Mouse (Mus musculus): ENCODE results near the gene Hcst. TPM values are rescaled to one million over a fixed set of nuclear protein-coding genes. Genes with fewer than 3 reads are reported as not detected.

Hcst gene
- polyA plus RNA-seq (2015; fragmentation: Nextera tagmentation; extraction: Ambion mirVana) = 17.4 and 17.6 TPM in 2 replicates

DNA sequence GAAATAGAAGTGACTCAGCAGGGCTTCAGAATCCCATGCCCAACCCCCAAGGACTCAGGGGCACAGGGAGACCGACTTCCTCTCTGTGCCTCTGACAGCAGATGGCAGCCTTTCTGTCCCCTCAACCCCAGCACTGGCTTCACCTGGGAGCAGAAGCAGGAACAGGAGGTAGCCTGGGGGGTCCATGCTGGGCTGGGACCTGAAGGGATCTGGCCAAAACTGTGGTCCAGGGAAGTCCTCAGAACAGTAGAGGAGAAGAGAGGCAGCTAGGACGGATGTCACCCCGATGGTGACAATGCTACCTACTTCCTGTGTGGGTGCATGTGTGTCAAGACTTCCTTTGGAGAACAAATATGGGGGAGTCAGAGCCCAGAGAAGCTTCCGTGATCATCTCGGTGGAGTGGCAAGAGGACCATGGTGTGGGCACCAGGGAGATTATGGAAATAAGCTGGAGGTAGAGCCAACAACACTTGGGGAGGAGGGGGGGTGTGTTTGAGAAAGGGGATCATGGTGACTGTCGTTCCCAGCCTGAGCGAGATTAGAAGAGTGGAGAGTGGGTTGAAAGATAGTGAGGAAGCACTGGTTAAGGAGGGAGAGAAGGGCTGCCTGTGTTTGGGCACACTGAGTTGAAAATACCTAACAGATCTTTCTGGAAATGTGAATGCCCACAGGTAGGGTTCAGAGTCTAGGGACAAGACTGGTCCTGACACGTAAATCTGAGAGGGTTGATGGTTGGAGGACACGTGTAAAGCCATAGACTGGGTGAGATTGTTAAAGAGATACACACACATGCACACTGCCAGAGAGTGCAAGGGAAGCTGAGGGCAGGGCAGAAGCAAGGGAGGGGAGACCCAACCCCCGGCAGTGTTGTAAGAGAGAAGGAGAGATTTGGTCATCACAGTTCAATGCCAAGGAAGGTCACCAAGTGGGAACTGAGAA is at the start of gene Hcst:
Hcst (minus strand) TSS at position 294 of the 939 bp plus-strand sequence.
- TF ChIP-seq EP300 (IDR thresholded peaks at IDR 0.05; ENCODE audit: low read depth) (no peak), CTCF (IDR thresholded peaks at IDR 0.05; ENCODE audit: low read depth) (peak; percentile 39)
- H3K9ac ChIP-seq (replicated peaks) = no peak within 1 kb of the TSS; the same call in 1 of the 2 replicates
- peak within 1 kb of the TSS; percentile 31 for H3K4me3 ChIP-seq (ENCODE audit: low read depth, low read length)
- peaks cover 9% of the 10 kb centered on the region; the same call in 1 of the 2 replicates for H3K36me3 ChIP-seq (replicated peaks; ENCODE audit: insufficient read depth, low read length)
- WGBS (ENCODE audit: insufficient replicate concordance) = 16% methylated on average over 10 of the region's 10 CpGs
- H3K27me3 ChIP-seq (ENCODE audit: insufficient read depth, low read length) = no peaks in the 10 kb centered on the region
- DNase-seq (peak; percentile 54), ATAC-seq (peak; percentile 52)
- H3K9me3 ChIP-seq (ENCODE audit: low read length) = no peaks in the 10 kb centered on the region
- H3K27ac ChIP-seq (ENCODE audit: low read depth) = peak within 1 kb of the TSS; percentile 91
- peak within 1 kb of the TSS; percentile 90 for H3K4me2 ChIP-seq (ENCODE audit: low read depth, low read length)
- H3K4me1 ChIP-seq (ENCODE audit: insufficient read depth) = peaks cover 23% of the 10 kb centered on the region

DNA sequence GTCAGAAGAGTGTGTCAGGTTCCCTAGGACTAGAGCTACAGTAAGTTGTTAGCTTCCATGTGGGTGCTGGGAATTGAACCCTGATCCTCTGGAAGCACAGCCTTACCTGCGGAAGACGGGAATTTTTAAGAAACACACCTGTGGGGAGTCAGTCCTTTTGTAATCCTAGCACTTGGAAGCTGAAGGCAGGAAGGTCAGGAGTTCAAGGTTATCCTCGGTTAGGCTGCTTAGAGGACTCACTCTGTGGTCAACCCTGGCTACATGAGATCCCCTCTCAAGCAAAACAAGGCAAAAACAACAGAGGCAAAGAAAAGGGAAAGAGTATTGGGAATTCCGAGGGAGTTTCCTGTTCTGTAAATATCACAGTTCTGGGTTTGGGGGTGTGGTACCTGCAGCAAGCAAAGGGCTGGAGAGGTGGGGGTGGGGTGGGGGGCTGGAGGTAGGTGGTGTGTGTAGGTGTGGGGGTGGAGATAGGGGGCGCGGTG is 45.2 kb upstream of the Hcst start:
- H3K9ac ChIP-seq (replicated peaks) = no peak overlapping the region
- H3K36me3 ChIP-seq (replicated peaks; ENCODE audit: insufficient read depth, low read length) = no peaks in the 10 kb centered on the region
- 18% methylated on average over 6 of the region's 6 CpGs for WGBS (ENCODE audit: insufficient replicate concordance)
- DNase-seq = no peak
- H3K27ac ChIP-seq (ENCODE audit: low read depth) = no peak overlapping the region
- H3K4me3 ChIP-seq (ENCODE audit: low read depth, low read length) = no peak overlapping the region
- TF ChIP-seq EP300 (IDR thresholded peaks at IDR 0.05; ENCODE audit: low read depth) (no peak), CTCF (IDR thresholded peaks at IDR 0.05; ENCODE audit: low read depth) (no peak)
- H3K4me2 ChIP-seq (ENCODE audit: low read depth, low read length) = no peak overlapping the region
- H3K27me3 ChIP-seq (ENCODE audit: insufficient read depth, low read length) = peaks cover 43% of the 10 kb centered on the region
- no peaks in the 10 kb centered on the region for H3K9me3 ChIP-seq (ENCODE audit: low read length)
- ATAC-seq = no peak
- no peaks in the 10 kb centered on the region for H3K4me1 ChIP-seq (ENCODE audit: insufficient read depth)

DNA sequence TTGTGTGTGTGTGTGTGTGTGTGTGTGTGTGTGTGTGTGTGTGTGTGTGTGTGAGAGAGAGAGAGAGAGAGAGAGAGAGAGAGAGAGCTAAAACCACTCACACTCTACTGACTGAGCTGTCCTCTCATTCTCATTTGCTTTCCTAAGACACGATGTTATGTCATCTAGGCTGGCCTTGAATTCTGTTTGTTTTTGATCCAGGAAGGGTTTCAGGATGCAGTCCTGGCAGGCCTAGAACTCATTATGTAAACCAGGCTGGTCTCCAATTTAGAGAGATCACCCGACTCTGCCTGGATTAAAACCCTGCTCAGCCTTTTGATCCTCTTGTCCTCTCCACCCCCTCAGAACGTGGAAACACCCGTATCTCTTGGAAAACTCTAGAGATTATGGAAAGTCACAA is 44.3 kb upstream of the Hcst start:
- ATAC-seq (no peak), DNase-seq (no peak)
- no peak for TF ChIP-seq CTCF (IDR thresholded peaks at IDR 0.05; ENCODE audit: low read depth)
- TF ChIP-seq EP300 (IDR thresholded peaks at IDR 0.05; ENCODE audit: low read depth) = no peak
- no peaks in the 10 kb centered on the region for H3K36me3 ChIP-seq (replicated peaks; ENCODE audit: insufficient read depth, low read length)
- H3K4me2 ChIP-seq (ENCODE audit: low read depth, low read length) = no peak overlapping the region
- no peaks in the 10 kb centered on the region for H3K9me3 ChIP-seq (ENCODE audit: low read length)
- H3K9ac ChIP-seq (replicated peaks) = no peak overlapping the region
- H3K4me1 ChIP-seq (ENCODE audit: insufficient read depth) = no peaks in the 10 kb centered on the region
- H3K4me3 ChIP-seq (ENCODE audit: low read depth, low read length) = no peak overlapping the region
- H3K27me3 ChIP-seq (ENCODE audit: insufficient read depth, low read length) = peaks cover 51% of the 10 kb centered on the region
- 26% methylated on average over 4 of the region's 4 CpGs for WGBS (ENCODE audit: insufficient replicate concordance)
- H3K27ac ChIP-seq (ENCODE audit: low read depth) = no peak overlapping the region

- H3K36me3 ChIP-seq (replicated peaks; ENCODE audit: insufficient read depth, low read length) = no peaks in the 10 kb centered on the region
- TF ChIP-seq CTCF (IDR thresholded peaks at IDR 0.05; ENCODE audit: low read depth) (no peak), EP300 (IDR thresholded peaks at IDR 0.05; ENCODE audit: low read depth) (no peak)
- DNase-seq = no peak
- no peaks in the 10 kb centered on the region for H3K4me1 ChIP-seq (ENCODE audit: insufficient read depth)
- ATAC-seq = no peak
- no peak overlapping the region for H3K4me3 ChIP-seq (ENCODE audit: low read depth, low read length)
- H3K9me3 ChIP-seq (ENCODE audit: low read length) = no peaks in the 10 kb centered on the region
- WGBS (ENCODE audit: insufficient replicate concordance) = 33% methylated on average over 7 of the region's 7 CpGs
- H3K9ac ChIP-seq (replicated peaks) = no peak overlapping the region
- peaks cover 54% of the 10 kb centered on the region for H3K27me3 ChIP-seq (ENCODE audit: insufficient read depth, low read length)
- H3K4me2 ChIP-seq (ENCODE audit: low read depth, low read length) = no peak overlapping the region
- H3K27ac ChIP-seq (ENCODE audit: low read depth) = no peak overlapping the region
These were observed 43.9 kb upstream of the Hcst start for GRCm38 (mm10) chr7:30463568-30463967.

DNA sequence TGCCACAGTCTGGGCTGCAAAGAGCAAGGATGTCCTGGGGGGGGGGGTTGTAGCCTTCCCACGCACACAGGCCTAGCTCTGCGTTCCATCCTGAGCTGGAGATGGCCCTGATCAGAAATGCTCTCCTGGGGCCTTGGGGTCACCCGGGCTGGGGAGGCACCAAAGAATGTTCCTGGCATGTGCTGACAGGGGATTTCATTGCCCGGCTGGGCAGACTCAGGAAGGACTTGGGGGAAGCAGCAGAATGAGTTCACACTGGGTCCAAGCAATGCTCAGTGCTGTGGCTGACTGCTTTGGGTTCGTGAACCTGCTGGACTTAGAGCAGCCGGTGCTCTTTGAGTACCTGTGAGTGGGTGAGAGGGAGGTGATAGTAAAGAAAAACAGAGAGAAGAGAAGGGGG is 39.8 kb upstream of the Hcst start:
- H3K27me3 ChIP-seq (ENCODE audit: insufficient read depth, low read length) = peaks cover 62% of the 10 kb centered on the region
- no peak for ATAC-seq
- 46% methylated on average over 6 of the region's 6 CpGs for WGBS (ENCODE audit: insufficient replicate concordance)

DNA sequence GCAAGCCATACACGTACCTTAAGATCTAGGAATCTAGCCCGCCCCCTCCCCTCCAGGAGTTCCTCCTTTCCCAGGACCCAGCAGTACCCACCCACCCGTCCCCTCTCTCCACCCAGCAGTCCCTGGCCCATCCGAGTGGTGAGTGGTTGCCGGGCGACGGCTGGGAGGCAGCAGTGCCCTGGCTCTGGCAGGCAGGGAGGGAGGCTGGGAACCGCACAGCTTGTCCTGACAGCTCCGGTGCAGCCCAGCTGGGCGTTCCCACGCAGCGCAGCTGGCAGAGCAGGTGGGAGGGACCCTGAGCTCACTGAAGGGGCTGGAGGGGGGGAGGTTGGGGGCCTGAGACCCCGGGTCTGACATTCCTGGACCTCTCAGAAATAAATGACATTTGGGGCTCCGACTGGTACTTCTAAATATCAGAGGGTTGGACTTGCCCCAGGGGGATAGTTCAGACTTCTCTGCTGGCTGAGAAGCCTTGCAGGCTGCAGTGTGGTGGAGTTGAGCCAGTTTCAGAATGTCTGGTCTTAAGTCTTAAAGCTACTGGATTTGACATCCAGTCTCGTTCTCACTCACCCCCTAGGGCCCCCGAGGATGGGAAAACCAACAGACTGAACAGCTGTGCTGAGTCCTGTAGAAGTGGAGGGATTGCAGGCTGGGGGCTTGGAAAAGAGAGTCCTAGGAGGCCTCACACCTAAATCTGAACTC is 38.1 kb upstream of the Hcst start, which contains the start of the genes Kirrel2 and Nphs1:
Kirrel2 (minus strand) TSS at position 62 of the 702 bp plus-strand sequence.
Nphs1 (plus strand) TSS at position 687 of the 702 bp plus-strand sequence.
- Histone ChIP-seq H3K4me2 (ENCODE audit: low read depth, low read length) (no peak within 1 kb of the TSS), H3K9ac (replicated peaks) (no peak within 1 kb of the TSS), H3K4me1 (ENCODE audit: insufficient read depth) (peaks cover 12% of the 10 kb centered on the region), H3K36me3 (replicated peaks; ENCODE audit: insufficient read depth, low read length) (no peaks in the 10 kb centered on the region), H3K9me3 (ENCODE audit: low read length) (no peaks in the 10 kb centered on the region), H3K27me3 (ENCODE audit: insufficient read depth, low read length) (peaks cover 76% of the 10 kb centered on the region), H3K4me3 (ENCODE audit: low read depth, low read length) (no peak within 1 kb of the TSS), H3K27ac (ENCODE audit: low read depth) (no peak within 1 kb of the TSS)
- ATAC-seq (no peak), DNase-seq (no peak)
- no peak for TF ChIP-seq CTCF (IDR thresholded peaks at IDR 0.05; ENCODE audit: low read depth)
- TF ChIP-seq EP300 (IDR thresholded peaks at IDR 0.05; ENCODE audit: low read depth) = no peak
- 5% methylated on average over 16 of the region's 16 CpGs for WGBS (ENCODE audit: insufficient replicate concordance)

More for the DNA sequence above, 39.8 kb upstream of the Hcst start:
- H3K9ac ChIP-seq (replicated peaks) = no peak overlapping the region
- TF ChIP-seq CTCF (IDR thresholded peaks at IDR 0.05; ENCODE audit: low read depth) (no peak), EP300 (IDR thresholded peaks at IDR 0.05; ENCODE audit: low read depth) (no peak)
- no peaks in the 10 kb centered on the region for H3K36me3 ChIP-seq (replicated peaks; ENCODE audit: insufficient read depth, low read length)
- no peak for DNase-seq
- H3K27ac ChIP-seq (ENCODE audit: low read depth) = no peak overlapping the region
- no peak overlapping the region for H3K4me3 ChIP-seq (ENCODE audit: low read depth, low read length)
- H3K4me1 ChIP-seq (ENCODE audit: insufficient read depth) = no peaks in the 10 kb centered on the region
- H3K9me3 ChIP-seq (ENCODE audit: low read length) = no peaks in the 10 kb centered on the region
- H3K4me2 ChIP-seq (ENCODE audit: low read depth, low read length) = no peak overlapping the region

Data from liver, postnatal 0 days (tissue).